Mouse (Mus musculus) heart, postnatal 0 days (tissue): ENCODE measurements around the gene Fcho2.

ENCODE experiments used
- CTCF ChIP-seq: IDR thresholded peaks from 2 replicates; pipeline ENCODE4 v1.5.1; 2016; ENCODE audit warnings: antibody characterized with exemption, control low read depth, low read depth
- EP300 ChIP-seq: IDR thresholded peaks from 2 replicates; pipeline ENCODE4 v1.6.1; 2016; ENCODE audit warnings: antibody characterized with exemption, low read depth

GRCm38 (mm10) chr13:98699982-98700540 is 115.2 kb downstream of the Fcho2 start:
- TF ChIP-seq CTCF (no peak), EP300 (no peak)
